Mouse (Mus musculus): ENCODE data around the gene Filip1. TPM values are rescaled to one million over a fixed set of nuclear protein-coding genes. Genes with fewer than 3 reads are reported as not detected.

The Filip1 gene
- polyA plus RNA-seq, 1 experiment from 2014 or later, result 0.88 TPM

DNA sequence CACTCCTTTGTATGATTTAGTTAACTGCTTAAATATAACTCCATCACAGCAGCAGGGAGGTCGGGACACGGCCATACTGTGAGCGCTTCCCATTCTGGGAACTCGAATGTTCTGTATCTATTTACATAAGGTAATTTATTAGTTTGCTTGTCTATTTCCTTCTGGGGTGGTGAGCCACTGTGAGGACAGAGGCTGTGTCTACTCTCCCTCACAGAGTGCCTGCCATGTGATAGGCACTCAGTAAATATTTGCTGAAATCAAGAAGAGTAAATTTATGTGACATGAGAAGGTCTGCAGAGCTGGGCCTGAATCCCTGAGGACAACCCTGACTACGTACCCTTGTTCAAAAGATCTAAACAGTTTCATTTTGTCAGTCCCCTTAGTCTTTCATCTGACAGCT lies 143.1 kb downstream of the Filip1 start:
- WGBS, result 78% methylated on average over 5 of the region's 5 CpGs
- DNase-seq (ENCODE audit: low spot score), result no peak
- H3K27ac ChIP-seq, result no peak overlapping the region
- H3K36me3 ChIP-seq, result no peaks in the 10 kb centered on the region
- no peaks in the 10 kb centered on the region for H3K9me3 ChIP-seq (replicated peaks)
- H3K4me1 ChIP-seq, result no peaks in the 10 kb centered on the region
- no peak overlapping the region for H3K4me3 ChIP-seq
- no peaks in the 10 kb centered on the region for H3K27me3 ChIP-seq (ENCODE audit: low read depth, poor library complexity, severe bottlenecking)

DNA sequence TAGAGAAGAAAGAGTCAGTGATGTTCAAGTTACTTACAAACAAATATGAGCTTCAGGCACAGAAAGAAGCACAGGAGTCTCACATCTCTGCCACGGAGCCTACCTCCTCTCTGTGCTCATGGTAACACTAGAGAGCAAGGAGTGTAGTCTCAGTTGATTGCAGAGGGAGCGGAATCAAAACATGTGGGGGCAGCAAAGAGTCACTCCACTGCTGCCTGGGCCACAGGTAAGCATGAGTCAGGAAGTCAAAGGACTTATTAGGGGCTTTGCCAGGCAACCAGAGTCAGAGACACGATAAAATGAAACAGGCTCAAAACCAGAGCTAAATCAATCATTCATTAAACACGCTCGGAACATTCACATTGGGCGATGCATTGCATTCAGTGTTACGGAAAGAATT lies 146.7 kb downstream of the Filip1 start:
- H3K9me3 ChIP-seq (replicated peaks), result no peaks in the 10 kb centered on the region
- H3K4me3 ChIP-seq, result no peak overlapping the region
- no peaks in the 10 kb centered on the region for H3K4me1 ChIP-seq
- H3K27me3 ChIP-seq (ENCODE audit: low read depth, poor library complexity, severe bottlenecking), result no peaks in the 10 kb centered on the region
- H3K36me3 ChIP-seq, result no peaks in the 10 kb centered on the region
- H3K27ac ChIP-seq, result no peak overlapping the region
- no peak for DNase-seq (ENCODE audit: low spot score)
- WGBS, result 73% methylated on average over 7 of the region's 7 CpGs

DNA sequence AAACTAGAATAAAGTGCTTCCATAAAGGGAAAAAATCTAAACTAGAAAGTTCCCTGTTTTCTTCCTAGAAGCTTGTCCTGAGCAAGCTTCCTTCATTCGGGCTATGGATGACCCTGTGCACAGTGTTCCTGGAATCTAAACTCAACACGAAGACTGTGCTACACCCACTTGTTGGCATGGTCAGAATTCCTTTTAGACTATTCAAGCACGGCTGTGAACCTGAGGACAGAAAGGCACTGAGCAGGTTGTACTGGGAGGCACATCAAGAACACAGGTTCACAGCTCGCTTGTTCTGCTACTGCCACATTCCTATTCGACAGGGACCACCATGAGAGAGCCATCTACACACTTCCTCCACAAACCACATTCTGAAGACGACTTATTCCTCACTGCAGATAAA lies 150.1 kb downstream of the Filip1 start:
- Histone ChIP-seq H3K27me3 (ENCODE audit: low read depth, poor library complexity, severe bottlenecking) (no peaks in the 10 kb centered on the region), H3K36me3 (no peaks in the 10 kb centered on the region), H3K4me3 (no peak overlapping the region), H3K4me1 (no peaks in the 10 kb centered on the region), H3K9me3 (replicated peaks) (no peaks in the 10 kb centered on the region), H3K27ac (no peak overlapping the region)
- no peak for DNase-seq (ENCODE audit: low spot score)
- WGBS, result 84% methylated on average over 6 of the region's 6 CpGs

DNA sequence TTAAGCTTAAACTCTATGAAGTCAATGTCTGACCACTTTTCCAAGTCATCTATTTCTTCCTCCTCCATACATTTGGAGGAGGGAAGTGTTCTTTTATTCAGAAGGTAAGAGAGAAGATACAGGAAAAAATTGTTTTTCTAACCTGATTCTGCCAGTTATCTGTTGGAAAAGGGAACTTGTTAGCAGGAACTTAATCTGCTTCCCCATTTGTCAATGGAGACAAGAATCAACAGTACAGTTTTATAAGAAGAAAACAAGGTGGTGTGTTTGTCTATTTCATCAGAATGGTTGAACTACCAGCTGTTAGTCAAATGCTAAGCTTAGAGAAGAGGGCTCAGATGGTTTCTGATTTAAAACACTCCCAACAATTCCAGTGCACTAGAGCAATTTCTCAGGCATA lies 165.6 kb downstream of the Filip1 start:
- H3K4me3 ChIP-seq, result no peak overlapping the region
- no peaks in the 10 kb centered on the region for H3K4me1 ChIP-seq
- no peaks in the 10 kb centered on the region for H3K36me3 ChIP-seq
- no peak for DNase-seq (ENCODE audit: low spot score)
- no peak overlapping the region for H3K27ac ChIP-seq
- no peaks in the 10 kb centered on the region for H3K27me3 ChIP-seq (ENCODE audit: low read depth, poor library complexity, severe bottlenecking)
- no peaks in the 10 kb centered on the region for H3K9me3 ChIP-seq (replicated peaks)

DNA sequence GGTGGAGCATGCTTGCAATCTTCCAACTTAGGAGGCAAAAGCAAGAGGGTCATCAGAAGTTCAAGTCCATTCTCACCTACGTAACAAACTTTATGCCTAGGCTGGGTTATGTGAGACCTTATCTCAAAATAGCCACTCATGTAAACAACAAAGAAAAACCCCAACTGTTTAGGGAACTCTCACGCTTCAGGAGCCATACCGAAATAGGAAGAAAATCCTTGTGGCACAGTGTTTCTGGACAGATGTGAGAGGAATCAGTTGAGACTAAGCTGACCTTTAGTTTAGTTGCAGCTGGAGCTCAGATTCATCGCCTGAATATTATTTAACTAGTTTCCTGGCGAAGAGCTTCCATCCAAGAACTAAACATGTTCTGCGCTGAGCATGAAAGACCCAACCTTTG lies 170.0 kb downstream of the Filip1 start:
- 86% methylated on average over 6 of the region's 6 CpGs for WGBS
- Histone ChIP-seq H3K4me3 (no peak overlapping the region), H3K27ac (no peak overlapping the region)

DNA sequence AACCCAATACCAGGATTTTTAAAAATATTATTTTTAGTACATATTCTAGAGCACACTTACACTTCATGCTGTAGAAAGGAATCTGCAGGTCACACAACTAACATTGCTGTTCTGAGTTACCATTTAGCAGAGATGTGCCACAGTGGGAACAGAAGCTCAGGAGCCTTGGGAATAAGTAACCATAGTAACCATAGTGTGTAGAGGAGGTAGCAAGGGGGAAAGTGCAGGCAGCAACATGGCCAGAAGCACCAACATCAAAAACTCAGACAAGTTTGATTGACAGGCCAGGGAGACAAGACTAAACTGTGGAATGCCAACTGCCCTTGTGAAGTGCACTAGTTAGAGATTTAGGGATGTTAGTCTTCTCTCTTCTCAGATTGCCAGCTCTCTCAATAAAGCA lies 170.6 kb downstream of the Filip1 start:
- Histone ChIP-seq H3K9me3 (replicated peaks) (no peaks in the 10 kb centered on the region), H3K27me3 (ENCODE audit: low read depth, poor library complexity, severe bottlenecking) (no peaks in the 10 kb centered on the region), H3K36me3 (no peaks in the 10 kb centered on the region), H3K4me1 (no peaks in the 10 kb centered on the region), H3K27ac (no peak overlapping the region), H3K4me3 (no peak overlapping the region)
- no peak for DNase-seq (ENCODE audit: low spot score)

More for the DNA sequence above, 170.0 kb downstream of the Filip1 start:
- no peaks in the 10 kb centered on the region for H3K27me3 ChIP-seq (ENCODE audit: low read depth, poor library complexity, severe bottlenecking)
- no peaks in the 10 kb centered on the region for H3K36me3 ChIP-seq
- no peaks in the 10 kb centered on the region for H3K4me1 ChIP-seq
- H3K9me3 ChIP-seq (replicated peaks), result no peaks in the 10 kb centered on the region
- no peak for DNase-seq (ENCODE audit: low spot score)

DNA sequence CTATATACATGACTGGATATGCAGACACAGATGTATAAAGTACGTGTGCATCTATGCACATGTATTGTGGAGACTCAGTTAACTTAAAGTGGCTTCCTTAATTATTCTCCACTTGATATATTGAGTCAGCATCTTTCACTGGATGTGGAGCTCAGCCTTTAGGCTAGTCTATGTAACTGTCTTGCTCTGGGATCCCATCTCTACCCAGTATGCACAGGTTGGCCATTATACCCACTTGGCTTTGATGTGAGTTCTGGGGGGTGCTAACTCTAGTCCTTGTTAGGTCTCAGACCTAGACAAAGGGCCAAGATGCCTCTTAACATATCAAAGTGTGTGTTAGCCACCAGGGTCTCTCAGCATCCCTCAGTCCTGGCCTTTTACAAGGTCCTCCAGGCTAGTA lies 181.4 kb downstream of the Filip1 start:
- no peak overlapping the region for H3K27ac ChIP-seq
- H3K36me3 ChIP-seq, result no peaks in the 10 kb centered on the region
- H3K27me3 ChIP-seq (ENCODE audit: low read depth, poor library complexity, severe bottlenecking), result no peaks in the 10 kb centered on the region
- H3K9me3 ChIP-seq (replicated peaks), result no peaks in the 10 kb centered on the region
- H3K4me1 ChIP-seq, result no peaks in the 10 kb centered on the region
- no peak for DNase-seq (ENCODE audit: low spot score)
- no peak overlapping the region for H3K4me3 ChIP-seq
- WGBS, result 90% methylated on average over 1 of the region's 1 CpGs

DNA sequence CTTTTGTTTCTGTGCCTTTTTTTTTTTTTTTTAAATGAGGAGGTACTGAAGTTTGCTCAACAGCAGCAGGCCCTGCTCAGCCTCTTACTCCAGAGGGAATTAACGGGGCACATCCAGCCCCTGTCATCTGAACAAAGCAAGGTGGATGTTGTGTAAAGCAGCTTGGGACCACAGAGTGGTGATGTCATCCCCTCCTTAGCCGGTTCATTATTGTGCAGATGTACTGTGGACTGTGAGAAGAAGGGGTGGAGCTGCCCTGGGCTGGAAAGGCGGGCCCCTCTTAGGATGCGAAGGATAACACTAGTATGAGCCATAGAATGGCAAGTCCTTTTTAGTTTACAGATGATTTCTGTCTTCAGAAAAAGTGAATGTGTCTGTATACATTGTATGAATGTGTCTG lies 181.8 kb downstream of the Filip1 start:
- H3K27ac ChIP-seq, result no peak overlapping the region
- H3K4me1 ChIP-seq, result no peaks in the 10 kb centered on the region
- 51% methylated on average over 4 of the region's 4 CpGs for WGBS
- no peaks in the 10 kb centered on the region for H3K9me3 ChIP-seq (replicated peaks)
- H3K4me3 ChIP-seq, result no peak overlapping the region
- no peak for DNase-seq (ENCODE audit: low spot score)
- no peaks in the 10 kb centered on the region for H3K27me3 ChIP-seq (ENCODE audit: low read depth, poor library complexity, severe bottlenecking)
- no peaks in the 10 kb centered on the region for H3K36me3 ChIP-seq

DNA sequence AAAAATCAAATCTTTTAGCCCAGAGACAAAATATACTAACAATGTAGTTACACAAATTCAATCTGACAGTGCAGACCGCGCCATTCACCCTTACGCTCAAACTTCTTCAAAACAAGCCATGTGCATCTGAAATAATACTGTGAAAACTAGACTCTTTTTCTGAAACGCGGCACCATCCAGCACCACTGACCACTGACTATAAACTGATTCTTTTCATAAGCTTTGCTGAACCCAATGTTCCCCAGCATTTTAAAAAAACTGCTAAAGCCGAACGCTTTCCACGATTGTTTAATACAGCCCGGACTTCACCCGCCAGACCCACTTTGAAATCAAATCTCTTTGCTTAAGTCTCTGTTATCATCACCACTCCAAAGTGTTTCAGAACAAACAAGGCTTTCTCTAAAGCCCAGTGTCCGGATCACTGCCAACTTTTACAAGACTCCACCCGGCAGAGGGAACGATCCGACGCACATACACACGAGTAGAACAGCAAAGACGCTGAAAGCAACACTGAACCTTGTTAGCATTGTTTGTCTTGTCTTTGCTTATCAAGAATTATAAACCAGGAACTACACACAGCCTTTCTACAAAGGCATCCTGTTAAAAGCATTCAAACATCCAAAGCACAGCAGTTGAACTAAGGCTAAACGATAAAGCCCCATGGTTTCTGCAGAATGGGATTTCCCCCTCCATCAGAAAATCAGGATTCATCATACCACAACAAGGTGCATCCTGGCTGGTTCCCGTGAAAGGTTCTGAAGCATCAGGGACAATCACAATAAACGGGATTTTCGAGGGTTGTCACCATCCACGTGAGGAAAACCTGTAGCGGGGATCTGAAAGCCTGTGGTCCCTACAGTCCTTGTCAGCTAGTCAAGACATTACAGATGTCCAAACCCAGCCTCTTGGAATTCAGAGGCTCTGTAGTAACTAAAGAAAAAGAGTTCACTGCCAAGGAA lies 182.5 kb downstream of the Filip1 start:
- DNase-seq (ENCODE audit: low spot score), result no peak
- Histone ChIP-seq H3K9me3 (replicated peaks) (no peaks in the 10 kb centered on the region), H3K27me3 (ENCODE audit: low read depth, poor library complexity, severe bottlenecking) (no peaks in the 10 kb centered on the region), H3K4me3 (no peak overlapping the region), H3K27ac (no peak overlapping the region), H3K36me3 (no peaks in the 10 kb centered on the region), H3K4me1 (no peaks in the 10 kb centered on the region)
- WGBS, result 87% methylated on average over 23 of the region's 23 CpGs

DNA sequence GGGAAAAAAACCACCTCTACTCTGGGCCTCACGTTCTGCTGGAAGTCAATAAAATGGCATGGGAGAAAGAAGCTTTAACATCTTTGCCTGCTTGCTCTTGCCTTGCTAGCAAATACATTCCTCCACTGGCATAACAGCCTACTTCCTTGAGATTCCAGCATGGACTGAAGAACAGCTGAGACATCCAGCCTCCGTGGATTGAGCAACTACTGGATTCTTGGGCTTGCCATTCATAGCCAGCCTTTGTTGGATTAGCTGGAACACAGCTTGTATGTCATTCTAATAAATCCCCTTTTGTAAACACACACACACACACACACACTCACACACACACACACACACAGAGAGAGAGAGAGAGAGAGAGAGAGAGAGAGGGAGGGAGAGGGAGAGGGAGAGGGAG lies 185.6 kb downstream of the Filip1 start:
- Histone ChIP-seq H3K9me3 (replicated peaks) (no peaks in the 10 kb centered on the region), H3K36me3 (no peaks in the 10 kb centered on the region), H3K4me3 (no peak overlapping the region), H3K27ac (no peak overlapping the region), H3K27me3 (ENCODE audit: low read depth, poor library complexity, severe bottlenecking) (no peaks in the 10 kb centered on the region), H3K4me1 (no peaks in the 10 kb centered on the region)
- DNase-seq (ENCODE audit: low spot score), result no peak
- WGBS, result 72% methylated on average over 2 of the region's 2 CpGs

DNA sequence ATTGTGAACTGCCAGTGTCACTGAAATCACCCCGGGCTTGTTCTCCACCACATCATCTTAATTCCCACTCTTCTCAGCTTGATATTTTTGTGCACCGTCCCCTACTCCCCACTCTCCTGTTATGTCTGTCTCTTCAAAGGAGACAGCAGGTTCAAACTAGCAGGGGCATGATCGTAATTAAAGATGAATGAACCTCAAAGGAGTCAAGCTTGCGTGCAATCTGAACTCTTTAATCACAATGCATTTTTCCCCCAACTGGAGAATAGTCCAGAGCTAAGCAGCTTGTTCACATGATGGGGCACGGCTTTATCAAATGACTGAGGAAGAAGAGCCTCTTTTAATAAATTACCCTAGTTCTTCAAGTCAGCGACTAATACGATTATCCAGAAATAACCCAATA lies 187.1 kb downstream of the Filip1 start:
- H3K4me1 ChIP-seq, result no peaks in the 10 kb centered on the region
- 82% methylated on average over 7 of the region's 7 CpGs for WGBS
- H3K27me3 ChIP-seq (ENCODE audit: low read depth, poor library complexity, severe bottlenecking), result no peaks in the 10 kb centered on the region
- no peaks in the 10 kb centered on the region for H3K9me3 ChIP-seq (replicated peaks)
- DNase-seq (ENCODE audit: low spot score), result no peak
- no peaks in the 10 kb centered on the region for H3K36me3 ChIP-seq
- no peak overlapping the region for H3K27ac ChIP-seq
- no peak overlapping the region for H3K4me3 ChIP-seq

DNA sequence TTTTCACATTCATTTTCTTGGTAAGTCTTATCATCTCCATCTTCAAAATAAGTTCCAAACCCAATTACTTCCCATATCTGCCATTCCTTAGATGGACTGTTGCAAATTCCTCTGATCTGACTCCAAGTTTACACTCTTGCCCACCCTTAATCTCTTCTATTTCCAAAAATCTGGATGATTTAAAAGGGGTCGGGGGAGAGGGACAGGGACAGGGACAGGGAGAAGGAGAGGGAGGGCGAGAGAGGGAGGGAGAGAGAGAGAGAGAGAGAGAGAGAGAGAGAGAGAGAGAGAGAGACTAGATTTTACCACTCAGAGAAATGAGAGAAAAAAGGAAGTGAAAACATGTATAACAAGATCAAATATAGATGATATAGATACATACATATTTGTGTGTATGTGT lies 188.8 kb downstream of the Filip1 start:
- no peak for DNase-seq (ENCODE audit: low spot score)
- Histone ChIP-seq H3K9me3 (replicated peaks) (no peaks in the 10 kb centered on the region), H3K27ac (no peak overlapping the region), H3K36me3 (no peaks in the 10 kb centered on the region), H3K4me1 (no peaks in the 10 kb centered on the region), H3K27me3 (ENCODE audit: low read depth, poor library complexity, severe bottlenecking) (no peaks in the 10 kb centered on the region), H3K4me3 (no peak overlapping the region)
- 78% methylated on average over 2 of the region's 2 CpGs for WGBS

DNA sequence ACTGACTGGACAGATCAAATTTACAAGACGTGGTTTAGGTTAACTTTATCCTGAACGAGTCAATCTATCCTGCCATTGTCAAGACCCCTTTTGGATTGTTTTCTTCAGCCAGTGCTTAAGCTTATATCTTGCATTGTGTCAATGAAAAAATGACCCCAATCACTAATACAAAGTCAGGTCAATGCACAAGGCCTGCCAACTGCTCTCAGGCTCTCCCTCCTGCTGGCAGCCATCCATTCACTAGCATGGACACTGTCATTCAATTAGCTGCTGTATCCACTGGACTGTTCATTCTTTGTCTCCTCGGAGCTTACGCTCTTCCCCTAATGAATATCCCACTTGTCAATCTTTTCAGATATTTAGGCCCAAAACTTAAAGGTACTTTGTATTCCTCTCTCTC lies 189.2 kb downstream of the Filip1 start:
- no peaks in the 10 kb centered on the region for H3K27me3 ChIP-seq (ENCODE audit: low read depth, poor library complexity, severe bottlenecking)
- H3K4me1 ChIP-seq, result no peaks in the 10 kb centered on the region
- DNase-seq (ENCODE audit: low spot score), result no peak
- no peaks in the 10 kb centered on the region for H3K36me3 ChIP-seq
- WGBS, result 87% methylated on average over 4 of the region's 4 CpGs
- H3K27ac ChIP-seq, result no peak overlapping the region
- no peaks in the 10 kb centered on the region for H3K9me3 ChIP-seq (replicated peaks)
- H3K4me3 ChIP-seq, result no peak overlapping the region

DNA sequence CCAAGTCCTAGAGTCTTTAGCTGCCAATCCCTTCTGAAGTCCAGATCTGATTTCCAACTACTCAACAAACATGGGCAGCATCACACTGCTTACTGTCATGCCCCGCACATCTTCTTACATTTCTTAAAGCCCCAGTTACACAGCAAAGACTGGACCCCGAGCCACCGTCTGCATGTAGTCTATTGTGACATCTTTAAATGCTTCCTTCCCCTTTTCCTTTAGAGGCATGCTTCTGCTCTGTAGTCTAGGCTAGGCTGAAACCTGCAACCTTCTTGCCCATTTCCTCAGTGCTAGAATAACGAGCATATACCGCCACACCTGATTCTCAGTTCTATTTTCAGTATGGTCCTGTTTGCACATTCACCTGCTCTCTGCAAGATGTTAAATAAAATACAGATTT lies 196.2 kb downstream of the Filip1 start:
- 95% methylated on average over 5 of the region's 5 CpGs for WGBS
- Histone ChIP-seq H3K9me3 (replicated peaks) (no peaks in the 10 kb centered on the region), H3K27ac (no peak overlapping the region), H3K27me3 (ENCODE audit: low read depth, poor library complexity, severe bottlenecking) (no peaks in the 10 kb centered on the region), H3K4me3 (no peak overlapping the region), H3K36me3 (no peaks in the 10 kb centered on the region), H3K4me1 (peaks cover 10% of the 10 kb centered on the region)
- DNase-seq (ENCODE audit: low spot score), result no peak
